Mouse (Mus musculus) hindbrain, embryonic 16.5 days (tissue): ENCODE measurements at regions not wholly inside any gene's neighbourhood (a gene's known extent, or its start where the extent isn't known, plus 50 kb on each side); places are given as distances from the start of the nearest gene placed in this dataset.

Source experiments
- ATAC-seq: fragments of 200-750 bp; cut with Nextera tagmentation; 2 replicates; pipeline ENCODE4 v1.8.0; 2017; ENCODE audit warnings: moderate TSS enrichment, moderate library complexity
- H3K27ac ChIP-seq: fragments of 300-500 bp; sonication (generic); 2 replicates; pipeline ENCODE4 v1.5.1; 2014; ENCODE audit warnings: low read depth, mild to moderate bottlenecking, control low read depth, low read length, moderate library complexity
- H3K27me3 ChIP-seq: fragments of 300-500 bp; sonication (generic); replicated peaks from 2 replicates; pipeline ENCODE4 v1.6.1; 2014; ENCODE audit warnings: low read length; ENCODE audit not compliant: control insufficient read depth, insufficient read depth
- H3K36me3 ChIP-seq: fragments of 300-500 bp; sonication (generic); 2 replicates; pipeline ENCODE4 v1.6.1; 2014; ENCODE audit warnings: mild to moderate bottlenecking, low read length, moderate library complexity, mixed read lengths; ENCODE audit not compliant: control insufficient read depth, insufficient read depth
- H3K4me1 ChIP-seq: fragments of 300-500 bp; sonication (generic); 2 replicates; pipeline ENCODE4 v1.6.1; 2014; ENCODE audit warnings: low read depth, low read length; ENCODE audit not compliant: control insufficient read depth, insufficient read depth
- H3K4me2 ChIP-seq: fragments of 300-500 bp; sonication (generic); 2 replicates; pipeline ENCODE4 v1.6.1; 2014; ENCODE audit warnings: mild to moderate bottlenecking, low read length, control low read depth, moderate library complexity
- H3K4me3 ChIP-seq: fragments of 300-500 bp; sonication (generic); 2 replicates; pipeline ENCODE4 v1.5.1; 2014; ENCODE audit warnings: mild to moderate bottlenecking, low read length, control low read depth, moderate library complexity
- H3K9ac ChIP-seq: fragments of 300-500 bp; sonication (generic); 2 replicates; pipeline ENCODE4 v1.6.1; 2014; ENCODE audit warnings: low read depth, mild to moderate bottlenecking, control low read depth, low read length, moderate library complexity
- H3K9me3 ChIP-seq: fragments of 300-500 bp; sonication (generic); 2 replicates; pipeline ENCODE4 v1.6.1; 2014; ENCODE audit warnings: mild to moderate bottlenecking, low read length, moderate library complexity; ENCODE audit not compliant: control insufficient read depth
- WGBS: fragments of 180-500 bp; shearing (Covaris S2); extraction: QIAGEN DNeasy Blood & Tissue Kit; methylation state at CpG from one replicate; pipeline ENCODE4 v1.1.7; 2014; 5-methylcytosine and 5-hydroxymethylcytosine counted together

DNA sequence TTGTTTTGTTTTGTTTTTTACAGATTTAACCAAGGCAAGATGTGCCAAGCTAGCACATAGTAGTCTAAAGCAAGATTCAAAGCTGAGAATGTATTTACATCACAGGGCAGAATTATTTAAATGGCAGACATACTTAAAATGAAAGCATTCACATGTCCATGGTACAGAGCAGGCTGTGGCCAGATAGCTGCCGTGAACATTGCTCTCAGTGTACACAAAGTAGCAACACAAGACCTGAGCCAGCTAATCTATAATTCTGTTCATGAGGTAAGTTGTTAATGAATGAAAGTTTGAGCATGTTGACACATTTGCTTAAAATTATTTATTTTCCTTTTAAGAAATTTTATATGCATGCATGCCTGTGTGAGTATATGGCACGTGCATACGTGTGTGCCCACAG, 164.0 kb downstream of the Dyrk2 start:
- Histone ChIP-seq H3K27me3 (no peaks in the 10 kb centered on the region), H3K36me3 (no peaks in the 10 kb centered on the region), H3K4me2 (no peak overlapping the region), H3K9me3 (no peaks in the 10 kb centered on the region), H3K27ac (no peak overlapping the region), H3K9ac (no peak overlapping the region), H3K4me3 (no peak overlapping the region), H3K4me1 (no peaks in the 10 kb centered on the region)
- ATAC-seq, result no peak
- WGBS, result 96% methylated on average over 3 of the region's 3 CpGs

DNA sequence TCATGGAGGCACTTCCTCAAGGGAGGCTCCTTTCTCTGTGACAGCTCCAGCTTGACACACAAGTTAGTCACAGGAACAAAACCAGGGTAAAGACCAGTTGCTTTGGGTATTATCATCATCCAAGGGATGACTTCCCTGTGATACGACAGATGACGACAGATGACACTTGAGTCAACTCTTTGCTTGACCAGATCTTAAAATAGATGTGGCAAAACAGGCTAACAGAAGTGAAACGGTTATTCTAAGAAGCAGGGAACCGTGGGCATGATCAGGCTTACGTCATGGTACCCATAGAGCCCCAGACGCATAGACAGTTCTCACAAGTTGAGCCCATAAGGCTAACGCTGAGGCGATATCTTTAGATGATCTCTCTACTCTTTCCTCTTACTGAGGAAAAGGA, 160.3 kb downstream of the Dyrk2 start:
- no peaks in the 10 kb centered on the region for H3K4me1 ChIP-seq
- ATAC-seq, result no peak
- no peaks in the 10 kb centered on the region for H3K9me3 ChIP-seq
- no peak overlapping the region for H3K27ac ChIP-seq
- 87% methylated on average over 8 of the region's 8 CpGs for WGBS
- H3K27me3 ChIP-seq, result no peaks in the 10 kb centered on the region
- H3K36me3 ChIP-seq, result no peaks in the 10 kb centered on the region
- H3K9ac ChIP-seq, result no peak overlapping the region
- H3K4me2 ChIP-seq, result no peak overlapping the region
- no peak overlapping the region for H3K4me3 ChIP-seq

DNA sequence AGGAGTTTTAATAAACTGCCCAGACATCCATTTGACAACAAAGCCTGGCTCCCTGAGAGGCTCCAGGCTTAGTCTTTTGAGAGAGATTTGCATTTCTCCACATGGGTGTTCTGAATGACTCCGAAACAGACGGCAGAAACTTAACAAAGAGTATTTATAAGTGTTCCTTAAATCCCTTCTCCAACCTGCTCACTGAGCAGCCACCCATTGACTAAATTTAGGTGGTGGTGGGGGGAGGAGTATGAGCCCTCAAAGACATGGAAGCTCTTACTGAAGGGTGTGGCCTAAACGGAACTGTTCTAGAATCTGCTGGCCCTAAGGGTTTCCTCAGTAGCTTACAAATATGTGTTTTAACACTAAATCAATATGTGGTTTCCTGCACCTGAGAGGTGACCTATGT, 158.5 kb downstream of the Dyrk2 start:
- Histone ChIP-seq H3K27ac (no peak overlapping the region), H3K9me3 (no peaks in the 10 kb centered on the region), H3K4me3 (no peak overlapping the region), H3K36me3 (no peaks in the 10 kb centered on the region), H3K27me3 (no peaks in the 10 kb centered on the region), H3K4me2 (no peak overlapping the region), H3K4me1 (no peaks in the 10 kb centered on the region), H3K9ac (no peak overlapping the region)
- ATAC-seq, result no peak
- 55% methylated on average over 3 of the region's 3 CpGs for WGBS

DNA sequence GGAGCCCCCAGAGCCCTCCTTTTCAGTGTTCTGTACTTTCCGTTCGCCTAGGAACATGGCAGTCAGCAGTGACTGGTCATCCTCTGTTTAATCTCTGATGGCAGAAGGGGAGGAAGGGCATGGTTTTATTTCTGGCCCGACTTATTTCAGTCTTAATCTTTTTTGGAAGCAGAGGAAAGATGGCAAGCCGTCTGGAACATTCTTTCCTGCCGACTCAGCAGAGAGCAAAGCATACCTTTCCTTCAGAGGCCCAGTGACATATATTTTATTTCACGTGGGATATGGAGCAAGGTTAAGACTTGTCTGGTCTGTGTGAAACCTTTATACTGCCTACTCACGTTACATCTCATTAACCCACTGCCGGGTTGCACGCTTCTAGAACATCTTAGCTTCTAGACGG, 158.1 kb downstream of the Dyrk2 start:
- WGBS, result 82% methylated on average over 10 of the region's 10 CpGs
- Histone ChIP-seq H3K27me3 (no peaks in the 10 kb centered on the region), H3K9me3 (no peaks in the 10 kb centered on the region), H3K4me2 (no peak overlapping the region), H3K27ac (no peak overlapping the region), H3K9ac (no peak overlapping the region), H3K4me3 (no peak overlapping the region), H3K4me1 (no peaks in the 10 kb centered on the region), H3K36me3 (no peaks in the 10 kb centered on the region)
- no peak for ATAC-seq

DNA sequence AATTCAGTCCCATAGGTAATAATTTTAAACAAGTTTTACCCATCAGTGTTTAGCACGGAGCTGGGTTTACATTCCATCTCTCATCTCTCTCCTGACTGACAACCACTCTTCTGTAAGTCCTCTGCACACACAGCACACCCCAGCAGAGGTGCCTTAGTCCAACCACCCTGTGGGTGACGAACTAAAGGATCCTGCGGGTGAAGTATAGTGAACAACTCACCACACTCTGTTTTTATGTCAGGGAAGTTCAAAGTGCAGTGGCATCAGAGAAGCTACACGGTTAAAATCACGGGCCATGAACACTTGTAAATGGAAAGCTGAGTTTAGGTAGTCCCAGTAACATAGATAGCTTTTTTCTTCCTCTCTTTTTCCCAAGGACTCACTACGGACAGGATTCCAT, 157.1 kb downstream of the Dyrk2 start:
- Histone ChIP-seq H3K27ac (no peak overlapping the region), H3K4me1 (no peaks in the 10 kb centered on the region), H3K9me3 (no peaks in the 10 kb centered on the region), H3K36me3 (no peaks in the 10 kb centered on the region), H3K4me2 (no peak overlapping the region), H3K27me3 (no peaks in the 10 kb centered on the region), H3K9ac (no peak overlapping the region), H3K4me3 (no peak overlapping the region)
- ATAC-seq, result no peak
- WGBS, result 84% methylated on average over 6 of the region's 6 CpGs

DNA sequence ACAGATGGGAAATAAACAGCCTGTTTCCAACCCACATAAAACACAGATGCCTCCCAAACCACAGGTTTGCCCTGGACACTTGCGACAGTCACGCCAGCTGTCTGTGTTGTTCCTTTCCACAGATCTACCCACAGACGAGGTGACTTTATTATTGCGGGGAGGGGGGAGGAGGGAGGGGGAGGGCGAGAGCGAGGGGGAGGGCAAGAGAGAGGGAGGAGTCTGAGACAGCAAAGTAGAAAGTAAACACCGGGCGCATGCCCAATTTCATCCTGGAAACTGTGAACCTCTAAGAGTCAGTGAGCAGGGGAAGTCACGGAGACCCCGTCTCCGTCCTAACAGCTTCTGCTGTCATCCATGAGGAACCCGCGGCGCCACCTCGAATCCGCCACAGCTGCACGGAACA, 155.8 kb downstream of the Dyrk2 start:
- WGBS, result 90% methylated on average over 17 of the region's 17 CpGs
- Histone ChIP-seq H3K9me3 (no peaks in the 10 kb centered on the region), H3K27me3 (no peaks in the 10 kb centered on the region), H3K4me1 (no peaks in the 10 kb centered on the region), H3K36me3 (no peaks in the 10 kb centered on the region), H3K4me3 (no peak overlapping the region), H3K9ac (no peak overlapping the region), H3K4me2 (no peak overlapping the region), H3K27ac (no peak overlapping the region)
- ATAC-seq, result no peak

DNA sequence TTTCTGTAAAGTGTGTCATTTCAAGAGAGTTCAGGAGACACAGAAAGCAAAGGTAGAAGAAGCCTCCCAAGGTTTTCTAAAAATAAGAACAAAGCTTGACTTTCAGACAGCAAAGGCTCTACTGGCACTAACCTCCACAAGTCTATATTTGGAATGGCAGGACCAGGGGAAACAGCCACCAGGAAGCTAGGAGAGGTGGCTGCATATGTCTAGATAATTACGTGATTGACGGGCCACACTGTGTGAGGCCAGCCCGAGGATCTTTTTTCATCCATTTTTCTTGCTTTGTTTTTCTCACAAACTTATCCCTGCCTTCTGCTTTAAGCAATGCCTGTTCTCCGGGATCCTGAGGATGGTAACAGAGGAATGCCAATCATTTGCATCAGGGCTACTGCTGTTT, 155.4 kb downstream of the Dyrk2 start:
- H3K4me2 ChIP-seq, result no peak overlapping the region
- no peaks in the 10 kb centered on the region for H3K27me3 ChIP-seq
- WGBS, result 89% methylated on average over 4 of the region's 4 CpGs
- H3K36me3 ChIP-seq, result no peaks in the 10 kb centered on the region
- no peak overlapping the region for H3K4me3 ChIP-seq
- no peaks in the 10 kb centered on the region for H3K9me3 ChIP-seq
- no peaks in the 10 kb centered on the region for H3K4me1 ChIP-seq
- no peak for ATAC-seq
- H3K9ac ChIP-seq, result no peak overlapping the region
- no peak overlapping the region for H3K27ac ChIP-seq

DNA sequence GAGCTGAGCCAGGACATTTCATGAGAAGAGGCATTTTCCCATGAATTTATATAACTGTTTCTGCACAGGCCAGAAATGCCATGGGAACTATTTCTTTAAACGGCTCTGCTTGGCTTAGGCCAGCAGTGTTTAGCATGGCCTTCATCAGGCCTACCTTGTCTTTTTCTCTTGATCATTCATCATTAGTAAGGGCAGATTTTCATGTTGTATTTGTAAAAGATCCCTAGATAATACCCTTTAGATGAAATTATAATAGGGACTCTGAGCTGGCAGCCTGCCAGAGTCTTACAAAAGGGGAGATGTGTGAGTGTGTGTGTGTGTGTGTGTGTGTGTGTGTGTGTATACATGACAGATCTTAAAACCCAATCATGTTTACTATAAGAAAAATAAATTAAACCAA, 149.4 kb downstream of the Dyrk2 start:
- H3K4me2 ChIP-seq, result no peak overlapping the region
- H3K9ac ChIP-seq, result no peak overlapping the region
- H3K27me3 ChIP-seq, result no peaks in the 10 kb centered on the region
- H3K4me1 ChIP-seq, result no peaks in the 10 kb centered on the region; the same call in 1 of the 2 replicates
- no peak overlapping the region for H3K4me3 ChIP-seq
- H3K9me3 ChIP-seq, result no peaks in the 10 kb centered on the region
- H3K27ac ChIP-seq, result no peak overlapping the region
- no peaks in the 10 kb centered on the region for H3K36me3 ChIP-seq
- 10% methylated on average over 1 of the region's 1 CpGs for WGBS
- no peak for ATAC-seq

DNA sequence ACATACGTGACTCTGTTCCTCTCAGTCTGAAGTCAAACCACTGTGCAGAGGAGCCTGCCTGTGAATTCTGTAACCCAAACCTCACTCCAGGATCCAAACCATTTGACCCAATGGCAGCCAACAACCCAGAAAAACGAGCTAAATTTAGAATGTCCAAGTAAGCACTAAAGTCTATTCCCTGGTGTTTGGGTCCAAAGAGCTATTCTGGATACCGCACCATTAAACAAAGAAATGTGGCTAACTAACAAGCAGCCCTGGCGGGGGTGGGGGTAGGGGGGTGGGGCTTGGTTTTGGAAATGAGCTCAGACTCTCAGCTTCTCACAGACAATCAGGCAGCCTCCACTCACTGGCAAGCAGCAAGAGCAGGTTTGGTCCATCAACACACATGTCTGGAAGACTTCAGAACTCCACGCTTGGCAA, 147.9 kb downstream of the Dyrk2 start:
- 50% methylated on average over 5 of the region's 5 CpGs for WGBS
- H3K36me3 ChIP-seq, result no peaks in the 10 kb centered on the region
- no peaks in the 10 kb centered on the region for H3K27me3 ChIP-seq
- H3K27ac ChIP-seq, result no peak overlapping the region
- no peaks in the 10 kb centered on the region; the same call in 1 of the 2 replicates for H3K4me1 ChIP-seq
- ATAC-seq, result no peak
- H3K4me2 ChIP-seq, result no peak overlapping the region
- H3K9ac ChIP-seq, result no peak overlapping the region
- no peak overlapping the region for H3K4me3 ChIP-seq
- H3K9me3 ChIP-seq, result no peaks in the 10 kb centered on the region

DNA sequence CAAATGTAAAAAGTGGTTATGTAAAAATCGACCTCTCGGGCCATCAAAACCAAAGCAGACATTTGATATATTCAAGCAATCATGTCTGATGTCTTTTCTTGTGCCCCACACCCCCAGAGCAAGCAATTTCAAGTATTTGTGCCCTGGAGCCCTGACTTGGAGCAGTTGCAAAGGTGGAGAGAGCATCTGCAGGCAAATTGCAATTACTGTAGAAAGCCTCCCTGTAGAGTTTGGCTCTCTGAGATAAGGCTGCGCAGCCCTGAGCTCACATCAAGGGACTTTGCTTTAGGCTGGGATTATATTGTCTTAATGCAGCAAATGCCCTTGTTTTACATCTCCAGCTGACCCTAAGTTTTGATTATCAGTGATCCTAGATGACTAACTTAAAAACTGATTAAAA, 147.3 kb downstream of the Dyrk2 start:
- Histone ChIP-seq H3K9ac (no peak overlapping the region), H3K4me2 (no peak overlapping the region)

More for the DNA sequence above, 147.3 kb downstream of the Dyrk2 start:
- no peaks in the 10 kb centered on the region; the same call in 1 of the 2 replicates for H3K4me1 ChIP-seq
- H3K4me3 ChIP-seq, result no peak overlapping the region
- ATAC-seq, result no peak
- no peaks in the 10 kb centered on the region for H3K27me3 ChIP-seq
- H3K36me3 ChIP-seq, result no peaks in the 10 kb centered on the region
- no peaks in the 10 kb centered on the region for H3K9me3 ChIP-seq
- WGBS, result 60% methylated on average over 3 of the region's 3 CpGs
- no peak overlapping the region for H3K27ac ChIP-seq
